Mouse (Mus musculus) myocyte (in vitro differentiated cells): ENCODE measurements around the gene Gsk3a. TPM values are rescaled to one million over a fixed set of nuclear protein-coding genes. Genes with fewer than 3 reads are reported as not detected.
A peak's percentile ranks its signal among the peaks of the same experiment; 100 is the strongest.

ENCODE experiments used
- H3K27me3 ChIP-seq: one replicate; pipeline ENCODE4 v1.6.1; 2011; ENCODE audit not compliant: control insufficient read depth, insufficient read depth, insufficient read length
- H3K36me3 ChIP-seq: one replicate; pipeline ENCODE4 v1.6.1; 2011; ENCODE audit not compliant: control insufficient read depth, insufficient read depth
- H3K4me2 ChIP-seq: one replicate; pipeline ENCODE4 v1.6.1; 2011; ENCODE audit warnings: low read depth, control low read depth
- H3K4me3 ChIP-seq: one replicate; pipeline ENCODE4 v1.5.1; 2011; ENCODE audit warnings: mild to moderate bottlenecking, control low read depth, moderate library complexity
- H3K79me2 ChIP-seq: one replicate; pipeline ENCODE4 v1.6.1; 2011; ENCODE audit not compliant: control insufficient read depth, insufficient read depth
- H3ac ChIP-seq: one replicate; pipeline ENCODE4 v1.6.1; 2011; ENCODE audit not compliant: control insufficient read depth, insufficient read length
- CEBPB ChIP-seq: IDR thresholded peaks from 2 replicates; pipeline ENCODE4 v1.6.1; 2011; ENCODE audit warnings: mild to moderate bottlenecking, moderate library complexity; ENCODE audit not compliant: poor library complexity, insufficient read depth, severe bottlenecking
- E2F4 ChIP-seq: IDR thresholded peaks from one replicate; pipeline ENCODE4 v1.6.1; 2011; ENCODE audit warnings: mild to moderate bottlenecking, control low read depth, moderate library complexity; ENCODE audit not compliant: insufficient read depth
- MAX ChIP-seq: IDR thresholded peaks from one replicate; pipeline ENCODE4 v1.6.1; 2011; ENCODE audit warnings: low read depth, mild to moderate bottlenecking, control low read depth
- MYOD1 ChIP-seq, 3 experiments: IDR thresholded peaks; one replicate each; pipeline ENCODE4 v1.6.1; 2011; ENCODE audit warnings: control low read depth in 2 of 3, low read depth in 2 of 3, mild to moderate bottlenecking in 2 of 3, moderate library complexity in 1 of 3; ENCODE audit not compliant: insufficient read length in 2 of 3, control insufficient read depth in 1 of 3
- MYOG ChIP-seq, 3 experiments: IDR thresholded peaks; one replicate each; pipeline ENCODE4 v1.6.1; 2011; ENCODE audit warnings: control low read depth in 2 of 3, low read depth in 2 of 3, mild to moderate bottlenecking in 2 of 3; ENCODE audit not compliant: insufficient read length in 2 of 3, control insufficient read depth in 1 of 3, insufficient read depth in 1 of 3
- POLR2A ChIP-seq: IDR thresholded peaks from one replicate; pipeline ENCODE4 v1.6.1; 2011; ENCODE audit warnings: low read depth, mild to moderate bottlenecking, control low read depth, moderate library complexity; ENCODE audit not compliant: insufficient read length
- POLR2AphosphoS2 ChIP-seq: IDR thresholded peaks from one replicate; pipeline ENCODE4 v1.6.1; 2011; ENCODE audit warnings: low read depth, control low read depth; ENCODE audit not compliant: insufficient read length
- REST ChIP-seq: IDR thresholded peaks from one replicate; pipeline ENCODE4 v1.6.1; 2011; ENCODE audit warnings: mild to moderate bottlenecking, control low read depth, moderate library complexity; ENCODE audit not compliant: insufficient read depth, insufficient read length
- SRF ChIP-seq: IDR thresholded peaks from one replicate; pipeline ENCODE4 v1.6.1; 2011; ENCODE audit warnings: low read depth; ENCODE audit not compliant: control insufficient read depth, insufficient read length
- TCF12 ChIP-seq: IDR thresholded peaks from one replicate; pipeline ENCODE4 v1.6.1; 2011; ENCODE audit warnings: mild to moderate bottlenecking, control low read depth; ENCODE audit not compliant: poor library complexity, insufficient read depth, severe bottlenecking
- TCF3 ChIP-seq: IDR thresholded peaks from one replicate; pipeline ENCODE4 v1.6.1; 2011; ENCODE audit warnings: low read depth, control low read depth; ENCODE audit not compliant: insufficient read length
- USF1 ChIP-seq: IDR thresholded peaks from one replicate; pipeline ENCODE4 v1.6.1; 2011; ENCODE audit warnings: low read depth, mild to moderate bottlenecking, control low read depth, moderate library complexity
- polyA plus RNA-seq: library from polyadenylated mRNA; unstranded; fragments of >200 nt; fragmentation: generic; extraction: Trizol; gene quantifications from one replicate; pipeline ENCODE4 v1.2.1, GENCODE M21; 2012; ENCODE audit warnings: missing spikeins

Gsk3a gene
- polyA plus RNA-seq, 1 experiment: 69.4 TPM

DNA sequence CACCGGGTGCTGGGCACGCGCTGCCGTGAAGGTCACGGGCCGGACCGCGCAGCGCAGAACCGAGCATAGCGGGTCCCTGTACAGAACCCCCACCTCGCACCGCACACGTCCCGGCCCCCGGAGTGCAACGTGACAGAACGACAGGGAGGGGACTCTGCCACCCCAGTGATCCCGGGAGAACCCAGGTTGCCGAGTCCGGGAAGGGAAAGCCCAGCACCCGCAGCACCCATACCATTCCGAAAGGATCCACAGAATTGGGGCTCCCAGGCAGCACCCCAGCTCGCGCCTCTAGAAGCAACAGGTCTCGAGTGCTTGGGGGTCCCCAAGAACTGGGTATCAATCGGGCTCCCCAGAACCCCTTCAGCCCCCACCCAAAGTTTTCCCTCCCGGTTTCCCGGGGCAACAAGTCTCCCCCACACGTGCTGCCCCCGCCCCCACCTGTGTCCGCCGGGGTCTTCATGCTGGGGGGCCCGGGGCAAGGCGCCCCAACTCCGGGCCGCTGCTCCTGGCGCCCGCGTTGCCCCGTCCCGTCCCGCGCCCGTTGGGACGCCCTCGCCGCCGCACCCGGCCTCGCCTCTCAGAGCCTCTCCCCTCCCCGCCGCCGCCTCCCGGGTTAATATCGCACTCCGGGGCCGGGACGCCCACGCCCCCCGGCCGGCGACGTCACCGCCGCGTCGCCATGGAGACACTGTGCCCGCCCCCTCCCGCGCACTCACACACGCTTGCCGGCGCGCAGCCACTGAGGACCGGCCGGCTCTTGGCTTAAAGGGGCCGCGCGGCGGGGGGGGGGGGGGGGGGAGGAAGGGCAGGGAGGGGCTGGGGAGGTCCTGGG lies 12.7 kb upstream of the Gsk3a start, which contains the start of gene Erf:
Erf (minus strand) TSS at position 621 of the 832 bp plus-strand sequence.
- peak within 1 kb of the TSS; percentile 27 for H3ac ChIP-seq
- H3K4me2 ChIP-seq: peak within 1 kb of the TSS; percentile 95
- no peaks in the 10 kb centered on the region for H3K27me3 ChIP-seq
- TF ChIP-seq POLR2A: peak; percentile 95
- TF ChIP-seq MYOD1 (IDR thresholded peaks at IDR 0.05; ENCODE audit: control insufficient read depth in 1 of 3, insufficient read length in 2 of 3, low read depth in 2 of 3): peak in 1 of 3 experiments; percentile 37
- no peak for TF ChIP-seq E2F4
- peak in 1 of 3 experiments; percentile 9 for TF ChIP-seq MYOG (IDR thresholded peaks at IDR 0.05; ENCODE audit: control insufficient read depth in 1 of 3, insufficient read depth in 1 of 3, insufficient read length in 2 of 3, low read depth in 2 of 3)
- TF ChIP-seq POLR2AphosphoS2: peak; percentile 96
- H3K4me3 ChIP-seq: peak within 1 kb of the TSS; percentile 84
- H3K79me2 ChIP-seq: peaks cover 47% of the 10 kb centered on the region
- H3K36me3 ChIP-seq: no peaks in the 10 kb centered on the region

DNA sequence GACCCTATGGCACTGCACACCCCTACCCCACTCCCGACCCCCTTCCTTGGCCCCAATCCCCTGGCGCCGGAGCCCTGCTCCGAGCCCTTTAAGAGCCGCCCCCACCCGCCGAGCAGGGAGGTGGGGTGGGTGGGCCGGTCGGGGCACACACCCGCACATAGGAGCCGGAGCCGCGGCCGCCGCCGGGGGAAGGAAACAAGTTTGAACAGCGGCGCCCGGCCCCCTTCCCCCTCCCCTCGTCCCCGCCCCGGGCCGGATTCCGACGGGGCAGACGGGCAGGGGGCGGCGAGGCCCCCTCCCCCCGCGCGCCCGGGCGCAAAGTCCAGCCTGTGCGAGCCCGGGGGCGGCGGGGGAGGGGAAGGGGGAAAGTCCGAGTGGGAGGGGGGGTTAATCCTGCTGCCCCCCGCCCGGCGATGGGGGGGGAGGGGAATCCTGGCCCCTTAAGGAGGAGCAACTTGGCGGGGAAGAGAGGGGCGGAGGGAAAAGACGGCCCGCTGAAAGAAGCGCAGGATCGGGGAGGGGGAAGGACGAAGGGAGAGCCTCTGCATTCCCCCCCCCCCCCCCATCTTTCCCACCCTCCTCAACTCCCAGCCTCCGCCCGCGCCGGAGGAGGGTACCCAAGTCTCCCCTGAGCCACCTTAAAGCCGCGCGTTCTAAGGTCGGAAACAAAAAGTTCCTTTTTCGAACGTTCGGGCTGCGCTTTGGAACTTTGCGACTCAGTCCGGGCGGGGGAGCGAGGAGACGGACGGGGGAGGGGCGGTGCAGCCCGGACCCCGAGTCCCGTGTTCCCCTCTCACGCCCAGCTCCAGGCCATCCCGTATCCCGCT lies 11.9 kb upstream of the Gsk3a start:
- Histone ChIP-seq H3K36me3 (no peaks in the 10 kb centered on the region), H3K27me3 (no peaks in the 10 kb centered on the region), H3K4me3 (peak overlapping the region; percentile 84), H3K4me2 (peak overlapping the region; percentile 99), H3K79me2 (peaks cover 55% of the 10 kb centered on the region), H3ac (peak overlapping the region; percentile 27)
- TF ChIP-seq CEBPB: no peak
- no peak for TF ChIP-seq POLR2A
- TF ChIP-seq E2F4: no peak
- TF ChIP-seq REST: no peak
- TF ChIP-seq MAX: no peak
- no peak for TF ChIP-seq POLR2AphosphoS2
- no peak for TF ChIP-seq TCF12

DNA sequence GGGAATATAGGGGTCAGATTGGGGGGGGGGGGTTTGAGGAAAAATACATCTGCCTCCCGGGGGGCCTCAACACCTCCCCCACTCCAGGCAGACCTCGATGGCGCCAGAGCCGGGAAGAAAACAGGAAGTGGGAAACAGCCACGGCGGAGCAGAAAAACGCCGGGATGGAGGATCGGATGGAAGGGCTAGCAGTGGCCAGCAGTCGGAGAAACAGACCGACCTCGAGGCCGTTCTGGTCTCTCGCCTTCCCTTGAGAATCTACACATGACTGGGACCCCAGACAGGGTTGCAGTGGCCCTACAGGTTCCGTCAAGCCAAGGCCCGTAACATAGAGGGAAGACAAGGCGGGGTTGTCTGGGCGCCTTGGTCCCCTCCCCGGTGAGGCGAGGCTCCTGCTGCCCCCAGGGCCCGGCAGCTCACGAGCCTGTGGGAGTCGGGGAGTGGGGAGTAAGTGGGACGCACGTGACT lies 11.2 kb upstream of the Gsk3a start:
- Histone ChIP-seq H3K4me2 (peak overlapping the region; percentile 99), H3K27me3 (no peaks in the 10 kb centered on the region), H3K79me2 (peaks cover 55% of the 10 kb centered on the region), H3K4me3 (peak overlapping the region; percentile 84), H3ac (peak overlapping the region; percentile 27), H3K36me3 (no peaks in the 10 kb centered on the region)
- TF ChIP-seq E2F4: no peak
- no peak for TF ChIP-seq MYOG (IDR thresholded peaks at IDR 0.05; ENCODE audit: control insufficient read depth in 1 of 3, insufficient read depth in 1 of 3, insufficient read length in 2 of 3, low read depth in 2 of 3)
- TF ChIP-seq MAX: no peak
- TF ChIP-seq POLR2AphosphoS2: peak; percentile 48
- TF ChIP-seq TCF12: no peak
- TF ChIP-seq USF1: no peak
- no peak for TF ChIP-seq REST
- TF ChIP-seq SRF: no peak

DNA sequence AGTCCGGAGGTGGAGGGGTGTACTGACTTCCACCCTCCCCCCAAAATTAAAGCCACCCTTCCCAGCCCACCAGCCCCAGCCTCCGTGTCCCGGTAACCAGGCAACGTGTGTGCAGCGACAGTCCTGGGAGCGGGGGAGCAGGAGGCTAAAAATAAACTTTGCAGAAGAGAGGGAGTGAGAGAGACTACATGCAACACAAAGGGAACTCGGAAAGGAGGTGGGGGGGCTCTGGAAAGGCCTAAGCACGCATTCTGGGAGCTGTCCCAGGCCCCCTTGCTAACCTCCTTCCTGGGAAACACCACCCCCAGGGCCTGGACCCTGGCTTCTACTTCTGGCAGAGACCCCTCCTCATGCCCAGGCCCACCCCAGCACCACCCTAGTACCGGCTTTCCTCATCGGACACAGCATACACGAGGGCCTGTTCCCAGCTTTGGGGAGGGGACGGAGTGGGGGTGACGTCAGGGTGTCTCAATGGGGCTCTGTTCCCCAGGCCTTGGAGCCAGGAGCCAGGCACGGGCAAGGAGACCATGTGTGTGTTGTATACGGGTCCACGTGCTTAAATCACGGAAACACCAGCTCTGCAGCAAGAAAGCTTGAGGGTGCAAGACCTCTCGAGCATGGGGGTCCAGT lies 10.5 kb upstream of the Gsk3a start:
- no peak for TF ChIP-seq MYOD1 (IDR thresholded peaks at IDR 0.05; ENCODE audit: control insufficient read depth in 1 of 3, insufficient read length in 2 of 3, low read depth in 2 of 3)
- no peak for TF ChIP-seq E2F4
- no peak for TF ChIP-seq MAX
- TF ChIP-seq POLR2AphosphoS2: no peak
- TF ChIP-seq CEBPB: no peak
- TF ChIP-seq USF1: no peak
- no peak for TF ChIP-seq TCF3
- TF ChIP-seq POLR2A: no peak
- TF ChIP-seq REST: no peak
- TF ChIP-seq TCF12: no peak
- no peak for TF ChIP-seq SRF
- no peak for TF ChIP-seq MYOG (IDR thresholded peaks at IDR 0.05; ENCODE audit: control insufficient read depth in 1 of 3, insufficient read depth in 1 of 3, insufficient read length in 2 of 3, low read depth in 2 of 3)

More for the DNA sequence above, 10.5 kb upstream of the Gsk3a start:
- peaks cover 55% of the 10 kb centered on the region for H3K79me2 ChIP-seq
- peak overlapping the region; percentile 99 for H3K4me2 ChIP-seq
- no peaks in the 10 kb centered on the region for H3K27me3 ChIP-seq
- no peaks in the 10 kb centered on the region for H3K36me3 ChIP-seq
- H3ac ChIP-seq: peak overlapping the region; percentile 27
- H3K4me3 ChIP-seq: peak overlapping the region; percentile 84
